Mouse (Mus musculus): Measurements from ENCODE around the gene Prrx1. TPM values are rescaled to one million over a fixed set of nuclear protein-coding genes. Genes with fewer than 3 reads are reported as not detected.

Gene Prrx1
- polyA plus RNA-seq, 1 experiment, result 1.0 TPM

- H3K36me3 ChIP-seq (ENCODE audit: control insufficient read depth, insufficient read depth, low read length), result no peaks in the 10 kb centered on the region
- no peaks in the 10 kb centered on the region for H3K4me1 ChIP-seq (ENCODE audit: control insufficient read depth, insufficient read depth, low read length)
- no peak overlapping the region for H3K4me3 ChIP-seq (ENCODE audit: control insufficient read depth, low read depth, low read length)
- no peaks in the 10 kb centered on the region for H3K27me3 ChIP-seq (ENCODE audit: control insufficient read depth, insufficient read depth, low read length)
- no peak for TF ChIP-seq CTCF (IDR thresholded peaks at IDR 0.05; ENCODE audit: control insufficient read depth, insufficient read depth, insufficient replicate concordance, low read depth, low read length)
- TF ChIP-seq POLR2A (IDR thresholded peaks at IDR 0.05; ENCODE audit: control insufficient read depth, low read depth, low read length), result no peak
- H3K27ac ChIP-seq (ENCODE audit: control insufficient read depth, insufficient read depth, low read depth, low read length), result no peak overlapping the region
These were observed 46.5 kb downstream of the Prrx1 start for GRCm38 (mm10) chr1:163266853-163267538.

GRCm38 (mm10) chr1:163257298-163257697 lies 56.2 kb downstream of the Prrx1 start:
- no peaks in the 10 kb centered on the region for H3K4me1 ChIP-seq (ENCODE audit: control insufficient read depth, insufficient read depth, low read length)
- no peak overlapping the region for H3K4me3 ChIP-seq (ENCODE audit: control insufficient read depth, low read depth, low read length)
- no peak overlapping the region for H3K27ac ChIP-seq (ENCODE audit: control insufficient read depth, insufficient read depth, low read depth, low read length)
- no peaks in the 10 kb centered on the region for H3K27me3 ChIP-seq (ENCODE audit: control insufficient read depth, insufficient read depth, low read length)
- H3K36me3 ChIP-seq (ENCODE audit: control insufficient read depth, insufficient read depth, low read length), result no peaks in the 10 kb centered on the region
- no peak for TF ChIP-seq POLR2A (IDR thresholded peaks at IDR 0.05; ENCODE audit: control insufficient read depth, low read depth, low read length)
- no peak for TF ChIP-seq CTCF (IDR thresholded peaks at IDR 0.05; ENCODE audit: control insufficient read depth, insufficient read depth, insufficient replicate concordance, low read depth, low read length)

- H3K4me1 ChIP-seq (ENCODE audit: control insufficient read depth, insufficient read depth, low read length), result no peaks in the 10 kb centered on the region
- no peak overlapping the region for H3K27ac ChIP-seq (ENCODE audit: control insufficient read depth, insufficient read depth, low read depth, low read length)
- no peaks in the 10 kb centered on the region for H3K36me3 ChIP-seq (ENCODE audit: control insufficient read depth, insufficient read depth, low read length)
- no peak overlapping the region for H3K4me3 ChIP-seq (ENCODE audit: control insufficient read depth, low read depth, low read length)
- TF ChIP-seq POLR2A (IDR thresholded peaks at IDR 0.05; ENCODE audit: control insufficient read depth, low read depth, low read length) (no peak), CTCF (IDR thresholded peaks at IDR 0.05; ENCODE audit: control insufficient read depth, insufficient read depth, insufficient replicate concordance, low read depth, low read length) (no peak)
- no peaks in the 10 kb centered on the region for H3K27me3 ChIP-seq (ENCODE audit: control insufficient read depth, insufficient read depth, low read length)
These were observed 57.6 kb downstream of the Prrx1 start for GRCm38 (mm10) chr1:163255884-163256283.

- H3K36me3 ChIP-seq (ENCODE audit: control insufficient read depth, insufficient read depth, low read length), result no peaks in the 10 kb centered on the region
- no peak overlapping the region for H3K4me3 ChIP-seq (ENCODE audit: control insufficient read depth, low read depth, low read length)
- TF ChIP-seq CTCF (IDR thresholded peaks at IDR 0.05; ENCODE audit: control insufficient read depth, insufficient read depth, insufficient replicate concordance, low read depth, low read length), result no peak
- no peak for TF ChIP-seq POLR2A (IDR thresholded peaks at IDR 0.05; ENCODE audit: control insufficient read depth, low read depth, low read length)
- no peaks in the 10 kb centered on the region for H3K27me3 ChIP-seq (ENCODE audit: control insufficient read depth, insufficient read depth, low read length)
- no peaks in the 10 kb centered on the region for H3K4me1 ChIP-seq (ENCODE audit: control insufficient read depth, insufficient read depth, low read length)
- H3K27ac ChIP-seq (ENCODE audit: control insufficient read depth, insufficient read depth, low read depth, low read length), result no peak overlapping the region
These were observed 60.7 kb downstream of the Prrx1 start for GRCm38 (mm10) chr1:163252796-163253195.

GRCm38 (mm10) chr1:163252331-163252730 lies 61.2 kb downstream of the Prrx1 start:
- Histone ChIP-seq H3K36me3 (ENCODE audit: control insufficient read depth, insufficient read depth, low read length) (no peaks in the 10 kb centered on the region), H3K27me3 (ENCODE audit: control insufficient read depth, insufficient read depth, low read length) (no peaks in the 10 kb centered on the region), H3K4me1 (ENCODE audit: control insufficient read depth, insufficient read depth, low read length) (no peaks in the 10 kb centered on the region), H3K27ac (ENCODE audit: control insufficient read depth, insufficient read depth, low read depth, low read length) (no peak overlapping the region), H3K4me3 (ENCODE audit: control insufficient read depth, low read depth, low read length) (no peak overlapping the region)
- TF ChIP-seq CTCF (IDR thresholded peaks at IDR 0.05; ENCODE audit: control insufficient read depth, insufficient read depth, insufficient replicate concordance, low read depth, low read length) (no peak), POLR2A (IDR thresholded peaks at IDR 0.05; ENCODE audit: control insufficient read depth, low read depth, low read length) (no peak)

GRCm38 (mm10) chr1:163251766-163252165 lies 61.7 kb downstream of the Prrx1 start:
- TF ChIP-seq CTCF (IDR thresholded peaks at IDR 0.05; ENCODE audit: control insufficient read depth, insufficient read depth, insufficient replicate concordance, low read depth, low read length) (no peak), POLR2A (IDR thresholded peaks at IDR 0.05; ENCODE audit: control insufficient read depth, low read depth, low read length) (no peak)
- H3K4me1 ChIP-seq (ENCODE audit: control insufficient read depth, insufficient read depth, low read length), result no peaks in the 10 kb centered on the region
- no peak overlapping the region for H3K4me3 ChIP-seq (ENCODE audit: control insufficient read depth, low read depth, low read length)
- no peak overlapping the region for H3K27ac ChIP-seq (ENCODE audit: control insufficient read depth, insufficient read depth, low read depth, low read length)
- no peaks in the 10 kb centered on the region for H3K27me3 ChIP-seq (ENCODE audit: control insufficient read depth, insufficient read depth, low read length)
- no peaks in the 10 kb centered on the region for H3K36me3 ChIP-seq (ENCODE audit: control insufficient read depth, insufficient read depth, low read length)

GRCm38 (mm10) chr1:163238950-163239349 lies 74.6 kb downstream of the Prrx1 start:
- no peak overlapping the region for H3K27ac ChIP-seq (ENCODE audit: control insufficient read depth, insufficient read depth, low read depth, low read length)
- TF ChIP-seq POLR2A (IDR thresholded peaks at IDR 0.05; ENCODE audit: control insufficient read depth, low read depth, low read length), result no peak
- TF ChIP-seq CTCF (IDR thresholded peaks at IDR 0.05; ENCODE audit: control insufficient read depth, insufficient read depth, insufficient replicate concordance, low read depth, low read length), result no peak
- H3K36me3 ChIP-seq (ENCODE audit: control insufficient read depth, insufficient read depth, low read length), result no peaks in the 10 kb centered on the region
- H3K4me3 ChIP-seq (ENCODE audit: control insufficient read depth, low read depth, low read length), result no peak overlapping the region
- H3K4me1 ChIP-seq (ENCODE audit: control insufficient read depth, insufficient read depth, low read length), result no peaks in the 10 kb centered on the region
- no peaks in the 10 kb centered on the region for H3K27me3 ChIP-seq (ENCODE audit: control insufficient read depth, insufficient read depth, low read length)
